Mouse (Mus musculus): Measurements from ENCODE around the gene B4galt3. TPM values are rescaled to one million over a fixed set of nuclear protein-coding genes. Genes with fewer than 3 reads are reported as not detected.

Gene B4galt3
- total and polyA plus RNA-seq, 3 experiments: 16.8 to 33.1 TPM; not detected in 1

- H3K4me1 ChIP-seq (ENCODE audit: control insufficient read depth in 1 of 2, insufficient read depth in 2 of 2, low read length in 2 of 2): peaks cover 0 to 10% of the 10 kb centered on the region in 2 experiments; a peak in 2 of 4 replicates
- H3K79me2 ChIP-seq (ENCODE audit: control insufficient read depth, insufficient read depth, low read length, poor library complexity): no peaks in the 10 kb centered on the region
- no peaks in the 10 kb centered on the region for H3K27me3 ChIP-seq (ENCODE audit: control insufficient read depth in 1 of 2, insufficient read depth in 2 of 2, low read length in 2 of 2)
- no peak overlapping the region for H3K4me3 ChIP-seq (ENCODE audit: control insufficient read depth in 1 of 2, insufficient read depth in 1 of 2, low read depth in 2 of 2, low read length in 2 of 2)
- no peaks in the 10 kb centered on the region for H3K9me3 ChIP-seq (replicated peaks; ENCODE audit: insufficient read depth, low read length)
- no peak for TF ChIP-seq RAD21 (IDR thresholded peaks at IDR 0.05; ENCODE audit: low read depth, low read length)
- TF ChIP-seq MAFK (IDR thresholded peaks at IDR 0.05; ENCODE audit: borderline replicate concordance, low read depth, low read length): no peak
- TF ChIP-seq ELF1 (IDR thresholded peaks at IDR 0.05; ENCODE audit: low read depth, low read length): no peak
- no peak for TF ChIP-seq USF1 (IDR thresholded peaks at IDR 0.05; ENCODE audit: low read depth, low read length)
- no peak for TF ChIP-seq ZKSCAN1 (IDR thresholded peaks at IDR 0.05; ENCODE audit: low read depth, low read length)
- no peak for TF ChIP-seq NRF1 (IDR thresholded peaks at IDR 0.05; ENCODE audit: insufficient read depth, low read depth, low read length, poor library complexity, severe bottlenecking)
- no peak for TF ChIP-seq BHLHE40 (IDR thresholded peaks at IDR 0.05; ENCODE audit: borderline replicate concordance, low read depth, low read length)
- TF ChIP-seq TBP (IDR thresholded peaks at IDR 0.05; ENCODE audit: low read depth, low read length): no peak
- no peak for TF ChIP-seq CHD2 (IDR thresholded peaks at IDR 0.05; ENCODE audit: low read length)
- TF ChIP-seq SMC3 (IDR thresholded peaks at IDR 0.05; ENCODE audit: low read depth, low read length): no peak
- no peak for TF ChIP-seq JUND (IDR thresholded peaks at IDR 0.05; ENCODE audit: low read depth, low read length)
- no peak for TF ChIP-seq GATA1 (IDR thresholded peaks at IDR 0.05; ENCODE audit: low read depth, low read length)
- TF ChIP-seq MXI1 (IDR thresholded peaks at IDR 0.05; ENCODE audit: low read depth, low read length): no peak
- TF ChIP-seq ETS1 (IDR thresholded peaks at IDR 0.05; ENCODE audit: low read depth, low read length): no peak
- no peak for TF ChIP-seq SIN3A (IDR thresholded peaks at IDR 0.05; ENCODE audit: low read length)
- H3K27ac ChIP-seq (ENCODE audit: control insufficient read depth, low read depth, low read length): no peak overlapping the region
- H3K36me3 ChIP-seq (ENCODE audit: control insufficient read depth in 1 of 2, insufficient read depth in 2 of 2, low read length in 2 of 2): peaks cover 7 to 17% of the 10 kb centered on the region in 2 experiments; a peak in 3 of 4 replicates
- no peak overlapping the region for H3K9ac ChIP-seq (ENCODE audit: control insufficient read depth, low read depth, low read length, poor library complexity, severe bottlenecking)
- no peak for DNase-seq (ENCODE audit: low read depth, low spot score)
Measured at GRCm38 (mm10) chr1:171237438-171237837, 32.7 kb upstream of the B4galt3 start.

- TF ChIP-seq CTCF (IDR thresholded peaks at IDR 0.05 in 2 of 3, conservative IDR thresholded peaks at IDR 0.05 in 1 of 3; ENCODE audit: control insufficient read depth in 1 of 3, insufficient read depth in 1 of 3, low read depth in 2 of 3, low read length in 3 of 3, poor library complexity in 1 of 3, severe bottlenecking in 1 of 3) (peak; percentile 83 to 91 (median 88)), SIN3A (IDR thresholded peaks at IDR 0.05; ENCODE audit: low read length) (peak; percentile 31; the same call in 1 of the 2 replicates), ZC3H11A (IDR thresholded peaks at IDR 0.05; ENCODE audit: low read depth, low read length) (peak; percentile 75), ELF1 (IDR thresholded peaks at IDR 0.05; ENCODE audit: low read depth, low read length) (no peak), MAFK (IDR thresholded peaks at IDR 0.05; ENCODE audit: borderline replicate concordance, low read depth, low read length) (no peak), RAD21 (IDR thresholded peaks at IDR 0.05; ENCODE audit: low read depth, low read length) (peak; percentile 81), SMC3 (IDR thresholded peaks at IDR 0.05; ENCODE audit: low read depth, low read length) (peak; percentile 89)
- DNase-seq (ENCODE audit: low read depth, low spot score): peak; percentile 66
- no peak overlapping the region for H3K27ac ChIP-seq (ENCODE audit: control insufficient read depth, low read depth, low read length)
- H3K27me3 ChIP-seq (ENCODE audit: control insufficient read depth in 1 of 2, insufficient read depth in 2 of 2, low read length in 2 of 2): no peaks in the 10 kb centered on the region
- peaks cover 7 to 12% of the 10 kb centered on the region in 2 experiments; a peak in 3 of 4 replicates for H3K36me3 ChIP-seq (ENCODE audit: control insufficient read depth in 1 of 2, insufficient read depth in 2 of 2, low read length in 2 of 2)
- no peak overlapping the region for H3K9ac ChIP-seq (ENCODE audit: control insufficient read depth, low read depth, low read length, poor library complexity, severe bottlenecking)
- H3K4me1 ChIP-seq (ENCODE audit: control insufficient read depth in 1 of 2, insufficient read depth in 2 of 2, low read length in 2 of 2): peaks cover 0 to 3% of the 10 kb centered on the region in 2 experiments; a peak in 2 of 4 replicates
- H3K79me2 ChIP-seq (ENCODE audit: control insufficient read depth, insufficient read depth, low read length, poor library complexity): no peaks in the 10 kb centered on the region
- no peak overlapping the region for H3K4me3 ChIP-seq (ENCODE audit: control insufficient read depth in 1 of 2, insufficient read depth in 1 of 2, low read depth in 2 of 2, low read length in 2 of 2)
- no peaks in the 10 kb centered on the region for H3K9me3 ChIP-seq (replicated peaks; ENCODE audit: insufficient read depth, low read length)
Measured at GRCm38 (mm10) chr1:171238463-171238862, 31.7 kb upstream of the B4galt3 start.
